Mouse (Mus musculus): Measurements from ENCODE around the gene Vdac2.
A peak's percentile ranks its signal among the peaks of the same experiment; 100 is the strongest.

Gene Vdac2

GRCm38 (mm10) chr14:21817453-21817852 is 7.6 kb upstream of the Vdac2 start:
- DNase-seq (ENCODE audit: low spot score in 2 of 2) = no peak

- no peak for DNase-seq (ENCODE audit: low spot score in 2 of 2)
These were observed 4.0 kb upstream of the Vdac2 start for GRCm38 (mm10) chr14:21820880-21821505.

- DNase-seq (ENCODE audit: low spot score in 2 of 2) = no peak
These were observed 2.7 kb upstream of the Vdac2 start for GRCm38 (mm10) chr14:21822307-21822706.

- DNase-seq (ENCODE audit: low spot score in 2 of 2) = peak; percentile 58 to 64
These were observed 2.2 kb upstream of the Vdac2 start for GRCm38 (mm10) chr14:21822795-21823374.

GRCm38 (mm10) chr14:21823897-21824296 is 1.1 kb upstream of the Vdac2 start:
- no peak for DNase-seq (ENCODE audit: low spot score in 2 of 2)

- DNase-seq (ENCODE audit: low spot score in 2 of 2) = no peak
These were observed 901 bp downstream of the Vdac2 start for GRCm38 (mm10) chr14:21825786-21826491.

GRCm38 (mm10) chr14:21830876-21831767 is 6.1 kb downstream of the Vdac2 start:
- peak; percentile 93 to 95 for DNase-seq (ENCODE audit: low spot score in 2 of 2)

- DNase-seq (ENCODE audit: low spot score in 2 of 2) = no peak
These were observed 6.9 kb downstream of the Vdac2 start for GRCm38 (mm10) chr14:21831830-21832403.

- DNase-seq (ENCODE audit: low spot score in 2 of 2) = no peak
These were observed 13.4 kb downstream of the Vdac2 start for GRCm38 (mm10) chr14:21838336-21839017.

GRCm38 (mm10) chr14:21841819-21842592 is 17.0 kb downstream of the Vdac2 start:
- DNase-seq (ENCODE audit: low spot score in 2 of 2) = peak in 1 of 2 experiments; percentile 36

- no peak for DNase-seq (ENCODE audit: low spot score in 2 of 2)
These were observed 18.2 kb downstream of the Vdac2 start for GRCm38 (mm10) chr14:21843263-21843662.

- DNase-seq (ENCODE audit: low spot score in 2 of 2) = no peak
These were observed 21.9 kb downstream of the Vdac2 start for GRCm38 (mm10) chr14:21846827-21847380.

- DNase-seq (ENCODE audit: low spot score in 2 of 2) = peak in 1 of 2 experiments; percentile 46
These were observed 22.5 kb downstream of the Vdac2 start for GRCm38 (mm10) chr14:21847381-21848165.

- DNase-seq (ENCODE audit: low spot score in 2 of 2) = peak; percentile 93 to 94
These were observed 23.4 kb downstream of the Vdac2 start, which contains the start of gene Comtd1 for GRCm38 (mm10) chr14:21848166-21849154. TSS of gene Comtd1 (minus strand) at chr14:21848977.

GRCm38 (mm10) chr14:21849524-21850418 is 24.7 kb downstream of the Vdac2 start:
- DNase-seq (ENCODE audit: low spot score in 2 of 2) = no peak

GRCm38 (mm10) chr14:21850419-21851127 is 25.5 kb downstream of the Vdac2 start:
- DNase-seq (ENCODE audit: low spot score in 2 of 2) = no peak

Measured in right cerebral cortex, postnatal 36 days (tissue).